Mouse (Mus musculus) cerebellum, adult 18-20 months (tissue): ENCODE results near the gene Aen.

Source experiments
- DNase-seq, 2 experiments: peaks; one replicate each; pipeline ENCODE4 v3.0.0; 2021

Aen gene

GRCm38 (mm10) chr7:78942544-78942943 lies 46.9 kb downstream of the Aen start:
- no peak for DNase-seq

- DNase-seq: no peak
Observed at GRCm38 (mm10) chr7:78953886-78954572, 58.4 kb downstream of the Aen start.

GRCm38 (mm10) chr7:78954619-78955018 lies 59.0 kb downstream of the Aen start:
- DNase-seq: no peak

- DNase-seq: no peak
Observed at GRCm38 (mm10) chr7:78955086-78955485, 59.4 kb downstream of the Aen start.

- DNase-seq: no peak
Observed at GRCm38 (mm10) chr7:78958499-78959073, 62.9 kb downstream of the Aen start.
